Mouse (Mus musculus) hematopoietic stem cell, adult 5-6 weeks (primary cell): ENCODE measurements at regions not wholly inside any gene's neighbourhood (a gene's known extent, or its start where the extent isn't known, plus 50 kb on each side); places are given as distances from the start of the nearest gene placed in this dataset.

Source experiments
- ATAC-seq, 2 experiments: fragments of 125-278 bp in 1 of 2; replicated peaks in 1 of 2; 2 replicates each; pipeline ENCODE4 v1.8.0; 2016 to 2017; ENCODE audit warnings: inconsistent platforms in 2 of 2, mild to moderate bottlenecking in 2 of 2, moderate number of reproducible peaks in 2 of 2, low read depth in 1 of 2, moderate TSS enrichment in 1 of 2; ENCODE audit not compliant: low FRiP score in 2 of 2, poor library complexity in 2 of 2, severe bottlenecking in 2 of 2, insufficient read depth in 1 of 2, low TSS enrichment in 1 of 2

GRCm38 (mm10) chr7:51783070-51783776 lies 78.6 kb upstream of the Gas2 start:
- ATAC-seq: no peak

GRCm38 (mm10) chr7:51783923-51784686 lies 77.7 kb upstream of the Gas2 start:
- ATAC-seq: no peak

GRCm38 (mm10) chr7:51790690-51791560 lies 70.9 kb upstream of the Gas2 start:
- no peak for ATAC-seq

GRCm38 (mm10) chr7:51791561-51791863 lies 70.3 kb upstream of the Gas2 start:
- no peak for ATAC-seq
